Mouse (Mus musculus) kidney, adult 2 months (tissue): ENCODE results near the gene Slc4a4. TPM values are rescaled to one million over a fixed set of nuclear protein-coding genes. Genes with fewer than 3 reads are reported as not detected.

Experiments
- DNase-seq: peaks from one replicate; pipeline ENCODE4 v3.0.0; 2021
- H3K27ac ChIP-seq: fragments of 200-500 bp; 2 replicates; pipeline ENCODE4 v1.5.1; 2012; ENCODE audit warnings: low read depth, low read length, control low read depth, inconsistent platforms; ENCODE audit not compliant: insufficient read depth
- H3K27me3 ChIP-seq: fragments of 200-500 bp; replicated peaks from 2 replicates; pipeline ENCODE4 v1.6.1; 2012; ENCODE audit warnings: mild to moderate bottlenecking, moderate library complexity, low read length, inconsistent platforms; ENCODE audit not compliant: control insufficient read depth, insufficient read depth
- H3K36me3 ChIP-seq: fragments of 200-500 bp; 2 replicates; pipeline ENCODE4 v1.6.1; 2012; ENCODE audit warnings: mild to moderate bottlenecking, moderate library complexity, low read length, inconsistent platforms; ENCODE audit not compliant: control insufficient read depth, insufficient read depth
- H3K4me1 ChIP-seq: fragments of 200-500 bp; 2 replicates; pipeline ENCODE4 v1.6.1; 2011; ENCODE audit warnings: low read length; ENCODE audit not compliant: control insufficient read depth, insufficient read depth
- H3K4me3 ChIP-seq: fragments of 200-500 bp; 2 replicates; pipeline ENCODE4 v1.5.1; 2011; ENCODE audit warnings: mild to moderate bottlenecking, low read depth, low read length, control low read depth; ENCODE audit not compliant: insufficient read depth
- CTCF ChIP-seq: fragments of 200-500 bp; conservative IDR thresholded peaks from 2 replicates; pipeline ENCODE4 v1.5.1; 2011; ENCODE audit warnings: low read depth, mild to moderate bottlenecking, control low read depth, low read length, moderate library complexity, mixed read lengths; ENCODE audit not compliant: insufficient read depth, insufficient read length
- POLR2A ChIP-seq: fragments of 200-500 bp; IDR thresholded peaks from one replicate; pipeline ENCODE4 v1.6.1; 2011; ENCODE audit warnings: low read depth, low read length, control low read depth
- WGBS: fragments of 180-500 bp; shearing (Covaris S2); methylation state at CpG from one replicate; pipeline ENCODE4 v1.1.7; 2018; 5-methylcytosine and 5-hydroxymethylcytosine counted together
- polyA plus RNA-seq: library from polyadenylated mRNA; depleted of rRNA; stranded (reverse); fragments of >200 nt; gene quantifications from 2 replicates; pipeline ENCODE4 v1.2.3, GENCODE M21; 2012

Slc4a4 gene
- polyA plus RNA-seq, 1 experiment, result 195 TPM

DNA sequence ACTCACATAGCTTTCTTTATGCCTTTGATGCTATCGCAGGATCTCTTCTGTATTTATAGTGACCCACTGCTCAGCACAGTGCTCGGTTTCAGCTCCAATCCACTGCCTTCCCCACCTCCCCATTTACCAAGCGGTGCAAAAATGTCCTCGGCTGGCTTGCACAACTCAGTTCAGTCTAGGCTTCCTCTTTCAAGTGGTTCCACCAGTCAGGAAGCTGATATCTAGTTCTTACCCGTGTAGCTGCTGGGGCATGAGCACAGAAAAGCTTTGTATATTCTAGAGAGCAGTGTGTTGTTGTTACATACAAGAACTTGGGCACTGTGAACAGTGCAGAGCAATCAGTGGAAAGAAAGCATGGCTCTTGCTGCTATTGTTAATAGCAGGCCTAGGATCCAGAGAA, 165.0 kb downstream of the Slc4a4 start:
- H3K27me3 ChIP-seq, result no peaks in the 10 kb centered on the region
- no peak overlapping the region for H3K27ac ChIP-seq
- DNase-seq, result no peak
- no peak for TF ChIP-seq CTCF
- TF ChIP-seq POLR2A, result no peak
- peaks cover 5% of the 10 kb centered on the region; the same call in 1 of the 2 replicates for H3K4me1 ChIP-seq
- WGBS, result 71% methylated on average over 5 of the region's 5 CpGs
- H3K36me3 ChIP-seq, result peaks cover 5% of the 10 kb centered on the region; the same call in 1 of the 2 replicates
- no peak overlapping the region for H3K4me3 ChIP-seq

DNA sequence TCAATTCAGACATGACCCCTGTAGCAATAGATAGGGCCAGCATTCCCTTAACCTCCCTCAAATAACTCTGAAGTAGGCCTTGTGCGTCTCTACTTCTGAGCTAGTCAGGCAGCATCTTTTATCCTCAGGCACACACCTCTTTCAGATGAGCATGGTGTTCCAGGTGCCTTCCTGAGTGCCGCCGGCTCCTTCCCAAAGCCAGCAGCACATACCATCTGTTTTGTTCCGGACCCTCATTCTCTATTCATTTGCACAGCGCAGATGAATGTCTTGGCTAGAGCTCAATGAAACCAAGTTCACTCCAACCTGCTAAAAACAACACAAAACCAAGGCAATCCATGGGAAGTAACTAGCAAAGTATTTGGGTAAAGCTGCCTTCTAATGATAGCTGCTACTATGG, 165.6 kb downstream of the Slc4a4 start:
- no peak overlapping the region for H3K27ac ChIP-seq
- H3K36me3 ChIP-seq, result peaks cover 4% of the 10 kb centered on the region; the same call in 1 of the 2 replicates
- no peak for DNase-seq
- H3K27me3 ChIP-seq, result no peaks in the 10 kb centered on the region
- H3K4me1 ChIP-seq, result peaks cover 5% of the 10 kb centered on the region; the same call in 1 of the 2 replicates
- no peak for TF ChIP-seq POLR2A
- no peak for TF ChIP-seq CTCF
- no peak overlapping the region for H3K4me3 ChIP-seq
- WGBS, result 93% methylated on average over 5 of the region's 5 CpGs

DNA sequence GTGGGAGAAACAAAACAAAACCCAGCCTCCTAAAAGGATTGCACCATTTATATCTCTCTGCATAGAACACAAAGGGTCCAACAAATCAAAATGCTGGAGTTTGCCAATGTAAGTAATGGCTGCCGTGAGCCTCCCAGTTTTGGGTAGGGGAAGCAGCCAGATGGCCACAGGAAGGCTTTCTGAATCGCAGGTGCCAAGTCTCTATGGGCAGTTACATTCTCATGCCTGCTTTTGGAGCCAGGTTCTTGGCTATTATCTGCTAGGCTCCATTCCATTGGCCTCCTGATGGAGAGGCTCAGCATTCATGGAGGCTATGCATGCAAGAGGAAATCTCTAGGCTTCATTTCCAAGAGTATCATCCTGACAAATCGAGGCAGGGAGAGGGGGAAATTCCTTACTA, 169.0 kb downstream of the Slc4a4 start:
- no peak overlapping the region for H3K4me3 ChIP-seq
- DNase-seq, result no peak
- 74% methylated on average over 3 of the region's 3 CpGs for WGBS
- H3K27me3 ChIP-seq, result no peaks in the 10 kb centered on the region
- H3K4me1 ChIP-seq, result peaks cover 3% of the 10 kb centered on the region; the same call in 1 of the 2 replicates
- no peak for TF ChIP-seq POLR2A
- no peak for TF ChIP-seq CTCF
- peaks cover 2% of the 10 kb centered on the region; the same call in 1 of the 2 replicates for H3K36me3 ChIP-seq
- H3K27ac ChIP-seq, result no peak overlapping the region

DNA sequence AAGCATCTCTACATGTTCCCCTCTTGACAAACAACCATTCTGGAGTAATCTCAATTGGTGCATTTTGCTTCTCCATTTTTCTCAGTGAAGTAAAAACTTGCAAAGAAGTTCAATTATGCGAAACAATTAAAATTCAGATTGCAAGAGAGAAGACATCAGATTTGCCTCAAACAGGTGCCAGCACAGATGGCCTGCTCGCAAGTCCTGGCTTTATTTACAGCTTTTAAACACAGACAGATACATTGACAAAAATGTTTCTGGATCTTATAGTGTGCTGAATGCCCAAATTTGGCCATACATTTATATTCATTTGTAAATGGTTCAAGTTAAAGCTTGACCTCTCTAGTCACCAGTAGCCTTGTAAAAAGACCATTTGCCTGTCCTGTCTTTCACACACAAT, 169.8 kb downstream of the Slc4a4 start:
- H3K27me3 ChIP-seq, result no peaks in the 10 kb centered on the region
- TF ChIP-seq CTCF (no peak), POLR2A (no peak)

DNA sequence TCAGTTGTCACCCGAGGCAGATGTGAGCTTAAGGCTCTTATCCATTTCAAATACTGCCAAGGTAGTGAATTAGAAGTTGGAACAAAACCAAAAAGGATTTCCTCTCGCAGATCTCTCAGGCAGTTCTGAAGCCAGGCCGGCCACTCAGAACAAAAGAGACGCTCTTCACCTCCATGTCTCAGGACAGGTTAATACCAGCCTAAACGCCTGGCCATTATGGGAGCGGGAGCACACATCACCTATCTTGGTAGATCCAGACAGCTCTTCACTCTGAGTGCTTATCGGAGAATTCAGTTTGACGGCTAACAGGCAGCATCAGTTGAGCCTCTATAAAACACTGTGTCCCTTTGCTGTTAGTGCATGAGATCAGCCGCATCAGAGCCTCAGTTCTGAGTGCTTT, 174.5 kb downstream of the Slc4a4 start:
- peaks cover 8% of the 10 kb centered on the region; the same call in 1 of the 2 replicates for H3K4me1 ChIP-seq
- no peak overlapping the region for H3K4me3 ChIP-seq
- H3K36me3 ChIP-seq, result peaks cover 7% of the 10 kb centered on the region; the same call in 1 of the 2 replicates
- H3K27ac ChIP-seq, result no peak overlapping the region
- no peak for DNase-seq
- TF ChIP-seq POLR2A (no peak), CTCF (no peak)
- no peaks in the 10 kb centered on the region for H3K27me3 ChIP-seq
- 59% methylated on average over 9 of the region's 9 CpGs for WGBS

More for the DNA sequence above, 169.8 kb downstream of the Slc4a4 start:
- 88% methylated on average over 2 of the region's 2 CpGs for WGBS
- Histone ChIP-seq H3K4me3 (no peak overlapping the region), H3K36me3 (peaks cover 2% of the 10 kb centered on the region; the same call in 1 of the 2 replicates), H3K4me1 (peaks cover 6% of the 10 kb centered on the region; the same call in 1 of the 2 replicates), H3K27ac (no peak overlapping the region)
- no peak for DNase-seq

DNA sequence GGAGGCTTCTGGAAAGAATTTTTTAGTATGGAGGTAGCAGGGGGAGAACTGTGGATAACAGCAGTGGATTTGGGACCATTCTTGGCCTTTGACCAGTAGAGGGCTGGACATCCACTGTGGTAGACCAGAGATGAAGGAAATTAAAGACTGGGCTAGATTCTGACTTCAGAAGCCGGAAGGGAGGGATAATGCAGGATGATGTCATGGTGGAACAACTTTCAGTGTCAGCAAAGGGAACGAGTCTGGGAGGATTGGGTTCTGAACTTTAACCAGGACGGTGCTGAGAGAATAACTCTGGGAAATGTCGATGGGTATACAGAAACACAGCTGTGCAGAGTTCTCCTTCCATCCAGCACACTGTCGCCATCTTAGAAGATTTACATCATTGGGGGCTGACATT, 175.7 kb downstream of the Slc4a4 start:
- H3K27me3 ChIP-seq, result no peaks in the 10 kb centered on the region
- H3K27ac ChIP-seq, result peak overlapping the region; percentile 38; the same call in 1 of the 2 replicates
- H3K4me1 ChIP-seq, result peaks cover 8% of the 10 kb centered on the region; the same call in 1 of the 2 replicates
- DNase-seq, result peak; percentile 53
- TF ChIP-seq CTCF (no peak), POLR2A (no peak)
- 49% methylated on average over 5 of the region's 5 CpGs for WGBS
- H3K36me3 ChIP-seq, result peaks cover 11% of the 10 kb centered on the region
- H3K4me3 ChIP-seq, result no peak overlapping the region

DNA sequence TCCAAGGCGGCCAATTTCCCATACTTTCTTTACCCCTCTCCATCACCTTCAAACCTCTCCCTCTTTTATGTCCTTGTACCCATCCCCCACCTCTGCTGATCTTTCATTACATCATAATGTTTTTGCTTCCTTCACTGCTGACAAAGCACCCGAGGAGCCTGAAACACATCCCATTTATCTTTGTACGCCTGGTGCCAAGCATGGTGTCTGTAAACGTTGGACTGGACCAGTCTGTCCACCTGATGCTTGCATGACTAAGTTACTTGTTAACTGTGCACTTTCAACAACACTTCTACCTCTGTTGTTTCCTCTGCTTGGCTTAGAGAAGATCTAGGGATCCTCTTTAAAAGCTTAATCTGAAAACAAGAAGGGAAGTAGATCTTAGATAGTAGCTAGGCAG, 180.5 kb downstream of the Slc4a4 start:
- Histone ChIP-seq H3K27me3 (no peaks in the 10 kb centered on the region), H3K4me1 (peaks cover 28% of the 10 kb centered on the region), H3K36me3 (peaks cover 10% of the 10 kb centered on the region), H3K4me3 (no peak overlapping the region), H3K27ac (peak overlapping the region; percentile 87; the same call in 1 of the 2 replicates)
- TF ChIP-seq POLR2A, result no peak
- TF ChIP-seq CTCF, result no peak
- peak; percentile 90 for DNase-seq
- WGBS, result 42% methylated on average over 4 of the region's 4 CpGs

DNA sequence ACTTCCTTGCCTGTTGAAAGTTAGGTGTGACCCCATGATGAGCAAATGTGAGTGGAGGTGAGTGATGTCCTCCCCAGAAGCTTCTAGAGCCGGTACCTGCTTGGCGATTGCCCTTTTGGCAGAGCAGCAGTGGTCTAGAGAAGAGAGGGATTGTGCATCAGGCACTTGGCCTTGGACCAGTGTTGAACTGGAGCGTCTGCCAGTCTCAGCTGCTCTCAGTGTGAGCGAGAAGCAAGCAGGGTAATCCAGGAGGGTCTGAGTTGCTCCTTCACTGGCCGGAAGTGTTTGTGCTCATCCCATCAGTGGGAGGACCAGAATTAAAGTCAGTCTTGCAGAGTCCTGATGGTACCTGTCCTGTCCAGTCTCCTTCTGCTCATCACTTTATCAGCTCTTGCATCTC, 181.5 kb downstream of the Slc4a4 start:
- peak overlapping the region; percentile 58 for H3K27ac ChIP-seq
- H3K27me3 ChIP-seq, result no peaks in the 10 kb centered on the region
- no peak overlapping the region for H3K4me3 ChIP-seq
- DNase-seq, result no peak
- 82% methylated on average over 5 of the region's 5 CpGs for WGBS
- peaks cover 8% of the 10 kb centered on the region for H3K36me3 ChIP-seq
- H3K4me1 ChIP-seq, result peaks cover 24% of the 10 kb centered on the region
- TF ChIP-seq POLR2A (no peak), CTCF (no peak)
